Mouse (Mus musculus) lung, adult 2 months (tissue): ENCODE data around the gene Lrch1.

ENCODE experiments used
- CTCF ChIP-seq: fragments of 200-500 bp; IDR thresholded peaks from 2 replicates; pipeline ENCODE4 v1.5.1; 2011; ENCODE audit warnings: mild to moderate bottlenecking, low read length, control low read depth; ENCODE audit not compliant: insufficient read depth
- POLR2A ChIP-seq: fragments of 200-500 bp; IDR thresholded peaks from 2 replicates; pipeline ENCODE4 v1.6.1; 2011; ENCODE audit warnings: low read depth, mild to moderate bottlenecking, control low read depth, low read length, borderline replicate concordance; ENCODE audit errors: extremely low read depth

- TF ChIP-seq POLR2A (no peak), CTCF (no peak)
Measured at GRCm38 (mm10) chr14:74822048-74822447, 125.6 kb downstream of the Lrch1 start.
